Mouse (Mus musculus): ENCODE data around the gene Plod2. TPM values are rescaled to one million over a fixed set of nuclear protein-coding genes. Genes with fewer than 3 reads are reported as not detected.

The Plod2 gene
- total and polyA plus RNA-seq, 3 experiments, result not detected

- in situ Hi-C loops (cut with MboI; ENCODE audit: low pct_ligation_motif_present, low pct_unique_long_range_greater_than_20kb, low sequenced_read_pairs), result no loop called here
- H3K4me3 ChIP-seq (replicated peaks in 1 of 3; ENCODE audit: low read depth in 2 of 3, low read length in 2 of 3, poor library complexity in 1 of 3), result no peak overlapping the region
- H3K36me3 ChIP-seq (replicated peaks in 1 of 2; ENCODE audit: control insufficient read depth in 1 of 2, insufficient read depth in 1 of 2, low read length in 1 of 2), result no peaks in the 10 kb centered on the region
- TF ChIP-seq ZNF384 (IDR thresholded peaks at IDR 0.05; ENCODE audit: low read depth, low read length), result no peak
- no peak for TF ChIP-seq CHD2 (IDR thresholded peaks at IDR 0.05; ENCODE audit: low read length)
- no peak for TF ChIP-seq MAZ (IDR thresholded peaks at IDR 0.05; ENCODE audit: low read depth, low read length)
- TF ChIP-seq SMC3 (IDR thresholded peaks at IDR 0.05; ENCODE audit: low read depth, low read length), result no peak
- H3K79me2 ChIP-seq (replicated peaks; ENCODE audit: control insufficient read depth, extremely low read depth, insufficient read depth, poor library complexity, severe bottlenecking), result no peaks in the 10 kb centered on the region
- H3K9me3 ChIP-seq (replicated peaks; ENCODE audit: low read length), result no peaks in the 10 kb centered on the region
- H3K9ac ChIP-seq (ENCODE audit: insufficient read depth, low read depth), result no peak overlapping the region
- H3K27me3 ChIP-seq (replicated peaks), result no peaks in the 10 kb centered on the region
- H3K4me2 ChIP-seq (ENCODE audit: insufficient read depth, low read depth, poor library complexity, severe bottlenecking), result no peak overlapping the region
- no peak overlapping the region for H3K27ac ChIP-seq (ENCODE audit: insufficient read depth, low read depth)
- no peaks in the 10 kb centered on the region for H3K4me1 ChIP-seq (ENCODE audit: control insufficient read depth in 1 of 2, insufficient read depth in 2 of 2)
- DNase-seq (ENCODE audit: extremely low read depth), result no peak
- dilution Hi-C loops (cut with MboI; ENCODE audit: extremely low pct_ligation_motif_present, extremely low pct_unique_long_range_greater_than_20kb, low sequenced_read_pairs), result no loop called here
Observed at GRCm38 (mm10) chr9:92566234-92566633, 24.2 kb downstream of the Plod2 start.

GRCm38 (mm10) chr9:92567474-92567873, 25.5 kb downstream of the Plod2 start:
- Histone ChIP-seq H3K4me2 (ENCODE audit: insufficient read depth, low read depth, poor library complexity, severe bottlenecking) (no peak overlapping the region), H3K79me2 (replicated peaks; ENCODE audit: control insufficient read depth, extremely low read depth, insufficient read depth, poor library complexity, severe bottlenecking) (no peaks in the 10 kb centered on the region), H3K27ac (ENCODE audit: insufficient read depth, low read depth) (no peak overlapping the region), H3K4me3 (replicated peaks in 1 of 3; ENCODE audit: low read depth in 2 of 3, low read length in 2 of 3, poor library complexity in 1 of 3) (no peak overlapping the region), H3K9me3 (replicated peaks; ENCODE audit: low read length) (no peaks in the 10 kb centered on the region), H3K36me3 (replicated peaks in 1 of 2; ENCODE audit: control insufficient read depth in 1 of 2, insufficient read depth in 1 of 2, low read length in 1 of 2) (no peaks in the 10 kb centered on the region), H3K27me3 (replicated peaks) (no peaks in the 10 kb centered on the region), H3K9ac (ENCODE audit: insufficient read depth, low read depth) (no peak overlapping the region), H3K4me1 (ENCODE audit: control insufficient read depth in 1 of 2, insufficient read depth in 2 of 2) (no peaks in the 10 kb centered on the region)
- dilution Hi-C loops (cut with MboI; ENCODE audit: extremely low pct_ligation_motif_present, extremely low pct_unique_long_range_greater_than_20kb, low sequenced_read_pairs) (no loop called here), in situ Hi-C loops (cut with MboI; ENCODE audit: low pct_ligation_motif_present, low pct_unique_long_range_greater_than_20kb, low sequenced_read_pairs) (no loop called here)
- TF ChIP-seq JUND (conservative IDR thresholded peaks at IDR 0.05; ENCODE audit: low read depth, low read length) (no peak), UBTF (IDR thresholded peaks at IDR 0.05; ENCODE audit: low read depth, low read length) (no peak), E2F4 (IDR thresholded peaks at IDR 0.05; ENCODE audit: insufficient replicate concordance, low read depth, low read length) (no peak), GABPA (IDR thresholded peaks at IDR 0.05; ENCODE audit: insufficient replicate concordance, low read depth, low read length) (no peak), PAX5 (IDR thresholded peaks at IDR 0.05; ENCODE audit: low read length) (no peak), ELF1 (IDR thresholded peaks at IDR 0.05; ENCODE audit: low read depth, low read length) (no peak), USF2 (conservative IDR thresholded peaks at IDR 0.05; ENCODE audit: low read depth, low read length) (no peak), CHD1 (IDR thresholded peaks at IDR 0.05; ENCODE audit: low read depth, low read length) (no peak), TBP (conservative IDR thresholded peaks at IDR 0.05; ENCODE audit: low read depth, low read length) (no peak), CHD2 (IDR thresholded peaks at IDR 0.05; ENCODE audit: low read length) (no peak)
- no peak for DNase-seq (ENCODE audit: extremely low read depth)

GRCm38 (mm10) chr9:92568798-92569197, 26.8 kb downstream of the Plod2 start:
- no peaks in the 10 kb centered on the region for H3K9me3 ChIP-seq (replicated peaks; ENCODE audit: low read length)
- no peak overlapping the region for H3K9ac ChIP-seq (ENCODE audit: insufficient read depth, low read depth)
- no peak overlapping the region for H3K4me2 ChIP-seq (ENCODE audit: insufficient read depth, low read depth, poor library complexity, severe bottlenecking)
- DNase-seq (ENCODE audit: extremely low read depth), result no peak
- H3K36me3 ChIP-seq (replicated peaks in 1 of 2; ENCODE audit: control insufficient read depth in 1 of 2, insufficient read depth in 1 of 2, low read length in 1 of 2), result no peaks in the 10 kb centered on the region
- TF ChIP-seq MAX (IDR thresholded peaks at IDR 0.05; ENCODE audit: low read length) (no peak), TCF12 (IDR thresholded peaks at IDR 0.05; ENCODE audit: low read depth, low read length) (no peak), MEF2A (IDR thresholded peaks at IDR 0.05; ENCODE audit: borderline replicate concordance, low read depth, low read length) (no peak), TBP (conservative IDR thresholded peaks at IDR 0.05; ENCODE audit: low read depth, low read length) (no peak)
- H3K27me3 ChIP-seq (replicated peaks), result no peaks in the 10 kb centered on the region
- H3K4me1 ChIP-seq (ENCODE audit: control insufficient read depth in 1 of 2, insufficient read depth in 2 of 2), result no peaks in the 10 kb centered on the region
- dilution Hi-C loops (cut with MboI; ENCODE audit: extremely low pct_ligation_motif_present, extremely low pct_unique_long_range_greater_than_20kb, low sequenced_read_pairs), result no loop called here
- in situ Hi-C loops (cut with MboI; ENCODE audit: low pct_ligation_motif_present, low pct_unique_long_range_greater_than_20kb, low sequenced_read_pairs), result no loop called here
- H3K4me3 ChIP-seq (replicated peaks in 1 of 3; ENCODE audit: low read depth in 2 of 3, low read length in 2 of 3, poor library complexity in 1 of 3), result no peak overlapping the region
- H3K27ac ChIP-seq (ENCODE audit: insufficient read depth, low read depth), result no peak overlapping the region
- no peaks in the 10 kb centered on the region for H3K79me2 ChIP-seq (replicated peaks; ENCODE audit: control insufficient read depth, extremely low read depth, insufficient read depth, poor library complexity, severe bottlenecking)

Data from CH12.LX (cell line).